Mouse (Mus musculus) heart, postnatal 10 days (tissue): Measurements from ENCODE around the gene Vmn1r191. TPM values are rescaled to one million over a fixed set of nuclear protein-coding genes. Genes with fewer than 3 reads are reported as not detected.
"Not testable (repeated sequence)": the region's sequence is repeated elsewhere in the genome, so short reads cannot be mapped to it uniquely, and the experiment has no call there.

Source experiments
- DNase-seq, 2 experiments: peaks; one replicate each; pipeline ENCODE4 v3.0.0; 2021
- intact Hi-C: fragments of 180-260 bp; cut with DNase I; formaldehyde crosslinking; loops from one replicate; pipeline ENCODE4 v1.15.1; 2025
- microRNA-seq, 2 experiments: library from miRNA; unstranded; fragments of <30 nt; microRNA quantifications; one replicate each; pipeline ENCODE4 v1.2.0; 2022
- total RNA-seq, 2 experiments: library from RNA; stranded (reverse); gene quantifications; 2 replicates each; pipeline ENCODE4 v1.2.3; 2021

Gene Vmn1r191
- not detected for total RNA-seq

GRCm38 (mm10) chr13:22183869-22184268 lies at the start of gene Vmn1r191:
Gene Vmn1r191 (minus strand): TSS chr13:22183969.
- DNase-seq: no peak
- intact Hi-C loops: no loop called here

- DNase-seq, intact Hi-C loops: not testable (repeated sequence)
Observed at GRCm38 (mm10) chr13:22223060-22223459, 39.3 kb upstream of the Vmn1r191 start, which contains the start of gene Vmn1r193. Gene Vmn1r193 (minus strand): TSS chr13:22223160.

- intact Hi-C loops, DNase-seq: not testable (repeated sequence)
Observed at GRCm38 (mm10) chr13:22192756-22193155, 9.0 kb upstream of the Vmn1r191 start.

- DNase-seq: no peak
- intact Hi-C loops: no loop called here
Observed at GRCm38 (mm10) chr13:22191041-22191440, 7.3 kb upstream of the Vmn1r191 start, which contains the start of gene Vmn1r192. Gene Vmn1r192 (minus strand): TSS chr13:22191141.

- no peak for DNase-seq
- intact Hi-C loops: no loop called here
Observed at GRCm38 (mm10) chr13:22190385-22190784, 6.6 kb upstream of the Vmn1r191 start.

GRCm38 (mm10) chr13:22189313-22189712 lies 5.5 kb upstream of the Vmn1r191 start:
- intact Hi-C loops: no loop called here
- DNase-seq: no peak

- intact Hi-C loops: no loop called here
- DNase-seq: peak; percentile 42 to 47
Observed at GRCm38 (mm10) chr13:22168416-22168815, 15.4 kb downstream of the Vmn1r191 start.

GRCm38 (mm10) chr13:22136495-22137293 lies 47.1 kb downstream of the Vmn1r191 start:
- intact Hi-C loops: not testable (repeated sequence)

More at GRCm38 (mm10) chr13:22136495-22137293, 47.1 kb downstream of the Vmn1r191 start:
- not testable (repeated sequence) for DNase-seq

Small RNA genes within 50 kb of the gene (microRNA-seq; reads per million reads assigned to microRNA genes)
- gene Gm23282: 0 reads per million in 2 experiments
- gene Gm25084: 0 reads per million in 2 experiments

Other genes starting within 250 kb of the Vmn1r191 start
- 1 to 10 TPM; 1.4 to 1.9 TPM for gene Zfp184, start 238.9 kb downstream of the Vmn1r191 start, total RNA-seq
- gene Pom121l2, start 202.8 kb downstream of the Vmn1r191 start, total RNA-seq: not detected
- gene Prss16, start 174.2 kb downstream of the Vmn1r191 start, total RNA-seq: not detected
- gene Hist1h2ah, start 148.4 kb downstream of the Vmn1r191 start, total RNA-seq: 100 to 1,000 TPM; 181 to 187 TPM
- gene Hist1h2bk, start 148.1 kb downstream of the Vmn1r191 start, total RNA-seq: 100 to 1,000 TPM; 213 to 221 TPM
- gene Hist1h4i, start 142.6 kb downstream of the Vmn1r191 start, total RNA-seq: 10 to 100 TPM; 70.8 to 71.4 TPM
- gene Hist1h2ag, start 141.0 kb downstream of the Vmn1r191 start, total RNA-seq: 100 to 1,000 TPM; 142 to 176 TPM
- 100 to 1,000 TPM; 116 to 123 TPM for gene Hist1h2bj, start 140.8 kb downstream of the Vmn1r191 start, total RNA-seq
- gene Vmn1r188, start 99.5 kb downstream of the Vmn1r191 start, total RNA-seq: not detected
- not detected for gene Vmn1r189, start 78.1 kb downstream of the Vmn1r191 start, total RNA-seq
- not detected for gene Vmn1r192, start 7.2 kb upstream of the Vmn1r191 start, total RNA-seq
- not detected for gene Vmn1r193, start 39.2 kb upstream of the Vmn1r191 start, total RNA-seq
- gene Vmn1r194, start 60.2 kb upstream of the Vmn1r191 start, total RNA-seq: not detected
- gene Vmn1r195, start 86.6 kb upstream of the Vmn1r191 start, total RNA-seq: not detected
- gene Vmn1r196, start 106.0 kb upstream of the Vmn1r191 start, total RNA-seq: not detected
- gene Vmn1r197, start 140.6 kb upstream of the Vmn1r191 start, total RNA-seq: not detected
- gene Vmn1r198, start 166.4 kb upstream of the Vmn1r191 start, total RNA-seq: not detected
- not detected for gene Vmn1r199, start 195.8 kb upstream of the Vmn1r191 start, total RNA-seq
- not detected for gene Vmn1r200, start 206.4 kb upstream of the Vmn1r191 start, total RNA-seq